Mouse (Mus musculus) stomach, embryonic 15.5 days (tissue): ENCODE measurements around the gene Tspan18. TPM values are rescaled to one million over a fixed set of nuclear protein-coding genes. Genes with fewer than 3 reads are reported as not detected.

Source experiments
- ATAC-seq: fragments of 200-750 bp; cut with Nextera tagmentation; 2 replicates; pipeline ENCODE4 v1.8.0; 2017; ENCODE audit warnings: low read depth, moderate number of reproducible peaks, moderate TSS enrichment; ENCODE audit not compliant: insufficient read depth, low FRiP score
- H3K27ac ChIP-seq: fragments of 300-500 bp; sonication (generic); 2 replicates; pipeline ENCODE4 v1.5.1; 2015; ENCODE audit warnings: mild to moderate bottlenecking, inconsistent platforms
- H3K27me3 ChIP-seq: fragments of 300-500 bp; sonication (generic); replicated peaks from 2 replicates; pipeline ENCODE4 v1.6.1; 2015; ENCODE audit warnings: inconsistent platforms
- H3K36me3 ChIP-seq: fragments of 300-500 bp; sonication (generic); 2 replicates; pipeline ENCODE4 v1.6.1; 2015; ENCODE audit warnings: inconsistent platforms
- H3K4me1 ChIP-seq: fragments of 300-500 bp; sonication (generic); 2 replicates; pipeline ENCODE4 v1.6.1; 2015; ENCODE audit warnings: inconsistent platforms
- H3K4me2 ChIP-seq: fragments of 300-500 bp; sonication (generic); 2 replicates; pipeline ENCODE4 v1.6.1; 2015; ENCODE audit warnings: mild to moderate bottlenecking, inconsistent platforms
- H3K4me3 ChIP-seq: fragments of 300-500 bp; sonication (generic); replicated peaks from 2 replicates; pipeline ENCODE4 v1.5.1; 2015; ENCODE audit warnings: inconsistent platforms
- H3K9ac ChIP-seq: fragments of 300-500 bp; sonication (generic); 2 replicates; pipeline ENCODE4 v1.6.1; 2015; ENCODE audit warnings: inconsistent platforms
- H3K9me3 ChIP-seq: fragments of 300-500 bp; sonication (generic); 2 replicates; pipeline ENCODE4 v1.6.1; 2016; ENCODE audit warnings: inconsistent platforms
- WGBS: fragments of 180-500 bp; shearing (Covaris S2); methylation state at CpG from one replicate; pipeline ENCODE4 v1.1.7; 2015; 5-methylcytosine and 5-hydroxymethylcytosine counted together
- polyA plus RNA-seq: library from polyadenylated mRNA; unstranded; fragments of >200 nt; fragmentation: Nextera tagmentation; extraction: Ambion mirVana; gene quantifications from 2 replicates; pipeline ENCODE4 v1.2.1, GENCODE M21; 2015

Gene Tspan18
- polyA plus RNA-seq, 1 experiment from 2014 or later = 20.0 TPM

DNA sequence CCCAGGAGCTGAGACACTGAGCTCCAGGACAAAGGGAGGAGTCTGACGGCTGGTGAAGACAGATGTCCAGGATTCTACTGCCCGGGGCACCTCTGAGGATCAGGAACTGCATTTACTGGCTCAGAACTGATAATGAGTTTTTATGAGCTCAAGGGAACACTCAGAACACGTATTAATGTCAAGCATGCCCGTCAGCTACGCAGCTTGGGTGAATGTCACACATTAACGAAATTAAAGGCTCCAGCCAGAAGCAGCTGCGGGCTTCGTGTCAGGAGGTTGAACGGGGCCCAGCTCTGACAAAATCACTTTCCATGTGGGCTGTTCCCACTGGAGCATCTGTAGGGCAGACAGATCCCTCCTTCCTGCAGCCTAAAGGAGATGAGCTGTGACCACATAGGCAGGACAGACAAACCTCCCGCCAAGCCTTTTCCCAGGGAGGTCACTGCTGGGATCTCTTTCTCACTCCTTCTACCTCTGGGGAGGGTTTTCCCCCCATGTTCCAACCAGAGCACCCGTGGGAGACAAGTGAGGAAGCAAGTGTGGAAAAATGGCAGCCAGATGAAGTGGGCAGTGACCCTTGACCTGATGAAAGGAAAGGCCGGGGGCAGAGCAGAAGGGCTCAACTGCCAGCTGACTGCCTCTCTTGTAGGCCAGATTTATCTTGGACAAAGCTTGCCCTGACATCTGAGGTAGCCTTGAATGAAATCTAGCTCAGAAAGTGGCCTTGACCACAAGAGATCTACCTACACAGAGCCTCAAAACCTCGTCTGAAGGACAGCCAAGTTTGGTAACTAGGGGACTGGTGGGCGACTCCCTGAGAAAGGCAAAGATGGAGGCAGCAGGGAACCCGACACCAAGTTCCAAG is 20.3 kb downstream of the Tspan18 start:
- no peaks in the 10 kb centered on the region for H3K27me3 ChIP-seq
- H3K36me3 ChIP-seq = no peaks in the 10 kb centered on the region
- H3K4me2 ChIP-seq = no peak overlapping the region
- no peak overlapping the region for H3K9ac ChIP-seq
- H3K4me3 ChIP-seq = no peak overlapping the region
- H3K4me1 ChIP-seq = peaks cover 17% of the 10 kb centered on the region; the same call in 1 of the 2 replicates
- no peaks in the 10 kb centered on the region for H3K9me3 ChIP-seq
- no peak overlapping the region for H3K27ac ChIP-seq
- 53% methylated on average over 15 of the region's 15 CpGs for WGBS
- no peak for ATAC-seq

DNA sequence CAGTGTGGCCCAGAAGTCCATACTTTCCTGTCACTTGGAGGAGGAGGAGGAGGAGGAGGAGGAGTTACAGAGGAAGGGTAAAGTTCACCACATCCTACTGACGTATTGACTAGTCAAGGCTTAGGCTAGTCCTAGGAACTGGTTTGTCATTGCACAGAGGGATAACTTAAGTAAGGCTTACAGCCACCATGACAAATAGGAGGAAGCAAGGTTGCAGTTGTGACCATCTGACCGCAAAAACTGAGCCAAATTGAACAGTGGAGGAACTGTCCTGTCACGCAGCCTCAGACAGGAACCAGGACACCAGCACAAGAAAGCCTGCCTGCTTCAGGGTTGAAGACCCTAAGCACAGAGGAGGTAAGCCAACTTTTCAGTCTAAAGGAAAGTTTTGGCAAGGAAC is 21.8 kb downstream of the Tspan18 start:
- H3K36me3 ChIP-seq = no peaks in the 10 kb centered on the region
- H3K9me3 ChIP-seq = no peaks in the 10 kb centered on the region
- no peak overlapping the region for H3K27ac ChIP-seq
- no peak overlapping the region for H3K9ac ChIP-seq
- H3K4me3 ChIP-seq = no peak overlapping the region
- WGBS = 47% methylated on average over 3 of the region's 3 CpGs
- H3K4me1 ChIP-seq = peaks cover 15% of the 10 kb centered on the region; the same call in 1 of the 2 replicates
- no peak for ATAC-seq
- no peak overlapping the region for H3K4me2 ChIP-seq
- H3K27me3 ChIP-seq = no peaks in the 10 kb centered on the region

DNA sequence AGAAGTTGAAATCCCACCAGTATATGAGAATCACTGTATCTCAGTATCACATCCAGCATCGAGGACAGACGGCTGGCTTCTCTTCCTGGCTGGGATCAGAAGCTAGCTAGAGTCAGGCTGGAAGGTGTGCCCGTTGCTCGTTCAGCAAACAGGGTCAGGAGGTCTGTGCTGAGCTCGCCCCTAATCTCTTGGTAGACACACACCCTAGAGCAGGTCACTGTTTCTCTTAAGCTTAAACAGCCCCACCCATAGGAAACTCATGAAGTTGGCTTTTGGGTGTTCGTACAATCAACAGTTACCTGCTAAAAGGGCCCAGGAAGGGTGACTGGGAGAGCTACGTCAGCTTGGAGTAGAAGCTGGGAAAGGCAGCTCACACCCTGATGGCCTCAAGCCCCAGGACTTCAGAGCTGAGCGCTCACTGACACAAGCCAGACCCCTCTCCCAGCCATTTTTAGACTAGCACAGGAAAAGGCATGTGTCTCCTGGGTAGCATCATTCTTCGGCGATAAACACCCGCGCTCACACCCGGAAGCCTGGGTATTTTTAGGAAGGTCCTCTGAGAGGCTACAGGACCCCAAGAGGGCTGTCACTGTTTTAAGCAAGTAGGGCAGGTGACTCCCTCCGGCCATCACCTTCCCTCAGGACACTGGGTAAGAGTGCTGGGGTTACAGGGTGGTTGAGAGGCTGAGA is 24.4 kb downstream of the Tspan18 start:
- ATAC-seq = peak; percentile 78

DNA sequence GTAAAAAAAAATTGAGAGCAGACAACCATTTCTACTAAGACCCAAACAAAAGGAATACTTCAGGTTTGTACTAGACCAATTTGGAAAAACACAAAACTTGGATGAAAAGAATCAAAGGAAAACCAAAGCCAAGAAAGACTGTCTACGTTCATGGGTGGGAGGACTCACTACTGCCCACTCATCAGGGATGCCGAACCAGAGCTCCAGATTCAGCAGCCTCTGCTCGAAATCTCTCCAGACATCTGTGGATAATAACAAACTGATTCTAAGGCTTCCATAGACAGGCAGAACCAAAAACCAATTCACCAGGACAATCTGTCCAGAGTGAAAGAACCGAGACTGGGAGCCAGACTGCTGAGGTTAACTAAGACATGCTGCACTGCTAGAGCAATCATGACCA is 27.4 kb downstream of the Tspan18 start:
- WGBS = 77% methylated on average over 4 of the region's 4 CpGs
- H3K4me2 ChIP-seq = no peak overlapping the region
- no peaks in the 10 kb centered on the region for H3K9me3 ChIP-seq
- no peak overlapping the region for H3K9ac ChIP-seq
- no peak overlapping the region for H3K27ac ChIP-seq
- ATAC-seq = no peak
- peaks cover 26% of the 10 kb centered on the region for H3K4me1 ChIP-seq
- H3K4me3 ChIP-seq = no peak overlapping the region
- no peaks in the 10 kb centered on the region for H3K27me3 ChIP-seq
- H3K36me3 ChIP-seq = no peaks in the 10 kb centered on the region

More for the DNA sequence above, 24.4 kb downstream of the Tspan18 start:
- Histone ChIP-seq H3K4me1 (peaks cover 17% of the 10 kb centered on the region), H3K4me2 (no peak overlapping the region), H3K27me3 (no peaks in the 10 kb centered on the region), H3K4me3 (no peak overlapping the region), H3K9me3 (no peaks in the 10 kb centered on the region), H3K36me3 (no peaks in the 10 kb centered on the region), H3K9ac (no peak overlapping the region), H3K27ac (0 out of 2 replicates have a peak overlapping the region, but pooled peaks have one; percentile 11)
- WGBS = 45% methylated on average over 14 of the region's 14 CpGs

DNA sequence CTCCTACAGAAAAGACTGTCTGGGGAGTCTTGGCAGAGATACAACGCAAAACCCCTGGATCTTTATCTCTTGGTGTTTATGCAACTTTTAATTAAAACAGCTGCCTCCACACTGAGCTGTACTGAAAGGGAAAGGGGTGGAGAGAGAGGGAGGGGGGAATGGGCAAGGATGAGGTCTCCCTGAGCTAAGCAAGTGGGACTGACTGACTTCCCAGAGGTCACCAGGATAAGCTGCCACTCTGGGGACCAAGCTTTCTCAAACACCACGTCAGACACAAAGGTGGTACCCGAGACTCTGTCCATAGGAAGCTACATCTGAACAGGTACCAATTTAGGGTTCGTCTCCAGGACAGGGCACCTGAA is 30.1 kb downstream of the Tspan18 start:
- H3K4me3 ChIP-seq = no peak overlapping the region
- H3K9ac ChIP-seq = no peak overlapping the region
- no peak for ATAC-seq
- H3K9me3 ChIP-seq = no peaks in the 10 kb centered on the region
- H3K27ac ChIP-seq = peak overlapping the region; percentile 45
- no peaks in the 10 kb centered on the region for H3K27me3 ChIP-seq
- 48% methylated on average over 4 of the region's 4 CpGs for WGBS
- no peak overlapping the region for H3K4me2 ChIP-seq
- H3K36me3 ChIP-seq = no peaks in the 10 kb centered on the region
- H3K4me1 ChIP-seq = peaks cover 12% of the 10 kb centered on the region

DNA sequence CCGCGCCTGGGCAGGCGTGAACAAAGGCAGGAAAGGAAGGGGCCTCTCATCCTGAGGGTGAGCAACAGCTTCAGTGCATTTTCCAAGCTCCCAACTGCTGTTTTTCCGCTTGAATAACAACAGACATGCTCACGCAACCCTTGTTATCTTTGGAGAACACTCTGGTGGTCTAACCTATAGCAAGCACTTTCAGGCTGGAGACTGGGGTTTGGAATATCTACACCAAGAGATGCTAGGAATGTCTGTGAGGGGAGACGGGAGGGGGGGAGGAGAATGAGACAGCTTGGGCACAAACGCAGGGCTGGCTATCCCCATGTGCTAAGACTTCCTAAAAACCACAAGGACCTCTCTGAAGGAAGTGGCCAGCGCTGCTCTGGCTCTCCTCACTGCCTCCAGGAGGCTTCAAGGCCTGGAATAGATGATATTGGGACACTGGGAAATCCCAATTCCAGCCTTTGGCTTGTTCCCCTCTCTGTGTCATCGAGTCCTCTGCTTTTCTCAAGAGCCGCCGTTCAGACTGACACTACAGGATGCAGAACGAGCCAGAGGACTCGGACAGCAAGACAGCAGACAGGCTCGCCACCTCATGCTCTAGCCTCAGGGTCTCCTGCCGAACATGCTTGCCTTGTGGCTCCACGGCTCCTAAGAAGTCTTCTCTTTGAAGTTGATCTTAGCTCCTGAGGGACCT is 30.6 kb downstream of the Tspan18 start:
- 43% methylated on average over 16 of the region's 16 CpGs for WGBS
- Histone ChIP-seq H3K4me3 (no peak overlapping the region), H3K4me2 (no peak overlapping the region), H3K27ac (peak overlapping the region; percentile 45), H3K9me3 (no peaks in the 10 kb centered on the region), H3K36me3 (no peaks in the 10 kb centered on the region), H3K27me3 (no peaks in the 10 kb centered on the region), H3K4me1 (peaks cover 11% of the 10 kb centered on the region), H3K9ac (no peak overlapping the region)
- peak; percentile 32; the same call in 1 of the 2 replicates for ATAC-seq

DNA sequence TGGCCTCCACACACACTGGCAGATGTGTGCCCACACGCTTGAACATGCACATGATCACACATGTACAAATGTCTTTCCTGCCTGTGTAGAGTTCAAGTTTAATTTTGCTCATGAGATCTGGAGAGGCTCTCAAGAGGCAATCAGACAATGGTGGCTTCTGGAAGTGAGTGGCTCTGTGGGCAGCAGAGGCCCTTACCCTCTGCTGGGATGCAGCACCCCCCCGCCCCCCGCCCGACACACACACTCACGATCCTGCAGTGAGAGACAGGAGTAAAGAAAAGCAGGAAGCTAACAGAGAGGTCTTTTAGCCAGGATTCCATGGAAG is 31.1 kb downstream of the Tspan18 start:
- no peaks in the 10 kb centered on the region for H3K27me3 ChIP-seq
- peaks cover 11% of the 10 kb centered on the region for H3K4me1 ChIP-seq
- H3K9ac ChIP-seq = no peak overlapping the region
- H3K4me3 ChIP-seq = no peak overlapping the region
- no peaks in the 10 kb centered on the region for H3K36me3 ChIP-seq
- H3K9me3 ChIP-seq = no peaks in the 10 kb centered on the region
- peak; percentile 59; the same call in 1 of the 2 replicates for ATAC-seq
- peak overlapping the region; percentile 51 for H3K27ac ChIP-seq
- 68% methylated on average over 5 of the region's 5 CpGs for WGBS
- no peak overlapping the region for H3K4me2 ChIP-seq

DNA sequence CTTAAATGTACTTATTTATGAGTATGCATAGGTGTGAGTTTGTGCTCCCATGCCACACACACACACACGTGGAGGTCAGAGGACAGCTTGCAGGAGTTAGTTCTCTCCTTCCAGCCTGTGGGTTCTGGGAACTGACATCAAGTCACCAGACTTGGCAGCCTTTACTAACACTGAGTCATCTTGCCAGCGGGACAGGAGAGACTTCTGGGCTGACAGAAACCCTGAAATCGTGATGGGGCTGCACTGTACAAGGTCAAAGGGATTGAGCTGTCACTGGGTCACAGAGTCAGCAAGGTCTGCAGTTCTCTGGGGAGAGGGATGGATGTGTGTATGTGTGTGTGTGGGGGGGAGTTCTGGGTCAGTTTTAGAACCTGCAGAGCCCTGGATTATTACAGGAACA is 36.6 kb downstream of the Tspan18 start:
- WGBS = 61% methylated on average over 3 of the region's 3 CpGs
- Histone ChIP-seq H3K27ac (no peak overlapping the region), H3K9me3 (no peaks in the 10 kb centered on the region), H3K27me3 (no peaks in the 10 kb centered on the region), H3K36me3 (no peaks in the 10 kb centered on the region), H3K4me2 (no peak overlapping the region), H3K4me3 (no peak overlapping the region), H3K9ac (no peak overlapping the region), H3K4me1 (no peaks in the 10 kb centered on the region)
- no peak for ATAC-seq

DNA sequence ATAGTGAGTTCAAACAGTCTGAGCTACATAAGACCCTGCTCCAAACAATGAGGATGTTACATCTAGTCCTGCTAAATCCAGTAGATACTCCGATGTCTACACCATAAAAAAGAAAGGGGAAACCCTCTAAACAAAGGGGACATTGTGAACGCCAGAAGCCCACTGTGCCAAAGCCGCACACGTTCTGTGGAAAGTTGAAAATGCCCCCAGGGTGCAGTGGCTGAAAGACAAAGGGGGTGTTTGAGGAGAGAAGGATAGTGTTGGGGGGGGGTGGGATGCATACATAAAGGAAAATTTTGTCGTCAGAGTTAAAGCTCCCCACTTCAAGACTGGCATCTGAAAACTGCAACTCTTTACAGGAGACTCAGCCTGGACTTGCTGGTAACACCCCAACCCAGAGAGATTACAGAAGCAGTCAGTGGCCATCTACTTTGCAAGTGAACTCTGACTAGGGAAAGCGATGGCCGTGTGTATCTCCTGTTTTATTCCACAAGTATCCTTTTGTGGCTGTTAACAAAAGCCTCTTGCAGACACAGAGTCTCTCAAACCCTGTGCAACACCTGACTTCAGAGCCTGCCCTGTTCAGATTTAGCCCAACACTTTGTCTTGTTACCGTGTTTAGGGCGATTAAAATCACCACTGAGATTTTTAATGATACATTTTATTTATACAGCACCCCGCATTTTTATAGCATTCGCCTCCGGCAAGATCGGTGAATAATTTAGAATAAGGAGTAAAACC is 42.9 kb downstream of the Tspan18 start:
- H3K9me3 ChIP-seq = no peaks in the 10 kb centered on the region
- H3K36me3 ChIP-seq = no peaks in the 10 kb centered on the region
- H3K27me3 ChIP-seq = no peaks in the 10 kb centered on the region
- H3K9ac ChIP-seq = no peak overlapping the region
- ATAC-seq = no peak
- H3K4me2 ChIP-seq = no peak overlapping the region
- no peak overlapping the region for H3K27ac ChIP-seq
- no peaks in the 10 kb centered on the region for H3K4me1 ChIP-seq
- no peak overlapping the region for H3K4me3 ChIP-seq
- 75% methylated on average over 13 of the region's 13 CpGs for WGBS

DNA sequence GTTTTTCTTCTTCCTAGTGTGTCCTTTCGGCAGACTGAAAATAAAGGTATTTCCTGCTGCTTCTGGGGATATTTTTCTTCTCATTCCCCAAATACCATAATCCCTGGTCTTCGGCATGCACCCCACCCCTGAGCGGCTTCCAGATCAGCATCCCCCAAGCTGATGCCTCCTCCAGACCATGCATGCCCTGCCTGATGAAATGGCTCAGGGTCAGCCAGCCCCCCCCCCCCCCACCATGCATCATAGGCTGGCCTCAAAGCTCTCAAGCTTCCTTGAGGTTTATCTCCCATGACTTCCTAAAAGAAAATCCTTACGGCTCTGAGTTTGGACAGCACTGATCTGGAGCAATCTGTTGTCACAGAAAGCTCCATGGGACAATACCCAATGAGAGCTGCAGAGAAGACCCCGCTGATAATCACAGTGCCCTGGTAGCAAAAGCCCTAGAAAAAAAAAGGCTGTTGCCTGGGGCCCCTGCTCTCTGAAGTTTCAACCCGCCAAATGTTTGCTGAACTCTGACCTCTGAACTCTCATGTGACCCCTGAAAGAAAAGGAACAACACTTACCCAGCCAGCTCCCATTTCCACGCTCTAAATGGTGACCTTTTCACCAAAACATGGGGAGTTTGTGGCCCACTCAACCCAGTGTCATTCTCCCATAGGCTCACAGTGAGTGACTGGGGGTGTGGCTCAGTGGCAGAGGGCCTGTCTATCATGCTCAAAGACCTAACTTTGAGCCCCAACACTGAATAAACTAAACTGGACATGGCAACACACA is 43.8 kb downstream of the Tspan18 start:
- Histone ChIP-seq H3K27me3 (no peaks in the 10 kb centered on the region), H3K9ac (no peak overlapping the region), H3K4me2 (no peak overlapping the region), H3K9me3 (no peaks in the 10 kb centered on the region), H3K36me3 (no peaks in the 10 kb centered on the region), H3K4me3 (no peak overlapping the region), H3K27ac (no peak overlapping the region), H3K4me1 (peaks cover 2% of the 10 kb centered on the region; the same call in 1 of the 2 replicates)
- ATAC-seq = no peak
- 37% methylated on average over 7 of the region's 7 CpGs for WGBS

DNA sequence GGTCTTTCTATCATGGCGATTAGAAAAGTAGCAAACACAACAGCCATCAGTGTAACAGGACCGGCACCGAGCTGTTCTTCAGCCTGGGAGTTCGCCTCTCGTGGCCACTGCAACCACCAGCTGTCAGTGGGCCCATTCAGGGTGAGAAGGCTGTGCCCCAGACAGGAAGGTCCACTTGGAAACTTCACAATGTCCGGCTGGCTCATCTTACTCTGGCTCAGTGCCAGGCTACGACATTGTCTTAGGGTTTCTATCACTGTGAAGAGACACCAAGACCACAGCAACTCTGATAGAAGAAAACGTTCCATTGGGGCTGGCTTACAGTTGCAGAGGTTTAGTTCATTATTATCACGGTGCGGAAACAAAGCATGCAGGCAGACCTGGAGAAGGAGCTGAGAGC is 45.1 kb downstream of the Tspan18 start:
- no peak for ATAC-seq
- Histone ChIP-seq H3K27me3 (no peaks in the 10 kb centered on the region), H3K9me3 (no peaks in the 10 kb centered on the region), H3K4me3 (no peak overlapping the region), H3K4me2 (no peak overlapping the region), H3K36me3 (no peaks in the 10 kb centered on the region), H3K27ac (no peak overlapping the region), H3K4me1 (peaks cover 15% of the 10 kb centered on the region; the same call in 1 of the 2 replicates), H3K9ac (no peak overlapping the region)
- 62% methylated on average over 10 of the region's 10 CpGs for WGBS
